ENCODE assay signal across 23 mouse cellular contexts in the genomic region with DNA sequence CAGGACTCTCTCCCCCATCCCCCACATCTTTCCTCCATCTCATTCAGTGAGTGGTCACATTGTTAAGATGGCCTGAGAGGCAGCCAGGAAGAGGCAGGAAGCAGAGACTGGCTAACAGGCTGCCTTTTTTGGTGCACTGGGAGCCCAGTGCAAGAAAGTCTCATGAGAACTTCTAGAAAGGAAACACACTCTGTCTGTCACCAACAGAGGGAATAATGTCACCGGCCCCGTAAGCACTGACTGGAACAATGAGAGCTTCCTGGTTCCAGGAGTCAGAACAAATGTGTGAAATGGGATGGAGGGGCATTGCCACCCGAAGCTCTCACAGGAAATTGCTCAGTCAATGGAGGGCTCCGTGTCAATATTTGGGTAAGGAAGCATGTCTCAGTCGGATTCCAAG.
DNase-seq lines count a peak whose midpoint lies in the region; ATAC-seq and TF ChIP-seq lines count a peak whose summit lies in the region.
"Had no signal": no experiment of that assay in that cellular context is flagged by ENCODE, and none has a peak within 500 bp of the region (broad histone marks: within the 10 kb centered on the region; RNA-seq: fewer than 3 reads in every experiment).

No protein-coding gene starts in this region.

- no peak for ATAC-seq in forebrain, embryonic 15.5 days (replicated peaks)
- no peak for ATAC-seq in forebrain, embryonic 11.5 days (replicated peaks; ENCODE audit: low FRiP score)
- no peak for ATAC-seq in heart, embryonic 13.5 days (ENCODE audit: extremely low read depth, insufficient number of reproducible peaks, low FRiP score, low TSS enrichment)
- no peak for ATAC-seq in heart, embryonic 12.5 days (ENCODE audit: insufficient number of reproducible peaks, low FRiP score)
- peak; percentile 65 for ATAC-seq in lung, postnatal 0 days
- ATAC-seq: activated CD4-positive, CD25-positive, alpha-beta regulatory T cell, adult 4 months; intestine, postnatal 0 days; liver, postnatal 0 days had no signal

- 0 out of 2 replicates have a peak, but pooled peaks have one; percentile 6 for TF ChIP-seq CTCF in lung, postnatal 0 days (IDR thresholded peaks at IDR 0.05)

- H3K27me3 ChIP-seq in forebrain, embryonic 15.5 days = no peaks in the 10 kb centered on the region
- no peaks in the 10 kb centered on the region for H3K27me3 ChIP-seq in forebrain, embryonic 11.5 days (ENCODE audit: control insufficient read depth, insufficient read depth, low read length)
- H3K27me3 ChIP-seq in heart, embryonic 13.5 days (replicated peaks) = no peaks in the 10 kb centered on the region
- H3K27me3 ChIP-seq in heart, embryonic 12.5 days (replicated peaks) = no peaks in the 10 kb centered on the region
- H3K27me3 ChIP-seq in lung, postnatal 0 days (replicated peaks; ENCODE audit: insufficient read depth, low read length) = no peaks in the 10 kb centered on the region
- H3K27me3 ChIP-seq: embryonic facial prominence, embryonic 13.5 days; midbrain, embryonic 15.5 days had no signal

- WGBS in forebrain, embryonic 15.5 days = 75% methylated on average over 5 of the region's 5 CpGs
- WGBS in forebrain, embryonic 11.5 days = 68% methylated on average over 5 of the region's 5 CpGs
- WGBS in heart, embryonic 13.5 days = 49% methylated on average over 5 of the region's 5 CpGs
- 46% methylated on average over 5 of the region's 5 CpGs for WGBS in heart, embryonic 12.5 days
- 28% methylated on average over 5 of the region's 5 CpGs for WGBS in lung, postnatal 0 days

- H3K4me3 ChIP-seq in forebrain, embryonic 15.5 days = no peak overlapping the region
- no peak overlapping the region for H3K4me3 ChIP-seq in forebrain, embryonic 11.5 days (ENCODE audit: low read depth, low read length)
- H3K4me3 ChIP-seq in heart, embryonic 13.5 days = no peak overlapping the region
- no peak overlapping the region for H3K4me3 ChIP-seq in heart, embryonic 12.5 days
- no peak overlapping the region for H3K4me3 ChIP-seq in brown adipose tissue, adult 24 weeks (ENCODE audit: insufficient read depth, low read depth, low read length)
- no peak overlapping the region for H3K4me3 ChIP-seq in lung, postnatal 0 days (ENCODE audit: low read depth, low read length)
- H3K4me3 ChIP-seq: embryonic facial prominence, embryonic 13.5 days; hindbrain, embryonic 10.5 days; left cerebral cortex, adult 2 months; midbrain, embryonic 15.5 days; myocyte had no signal

- H3K4me1 ChIP-seq in forebrain, embryonic 15.5 days = peaks cover 5% of the 10 kb centered on the region; the same call in 1 of the 2 replicates
- H3K4me1 ChIP-seq in forebrain, embryonic 11.5 days (replicated peaks; ENCODE audit: control insufficient read depth, insufficient read depth, low read length) = peaks cover 2% of the 10 kb centered on the region; the same call in 1 of the 2 replicates
- H3K4me1 ChIP-seq in heart, embryonic 13.5 days = peaks cover 17% of the 10 kb centered on the region
- H3K4me1 ChIP-seq in heart, embryonic 12.5 days (replicated peaks) = peaks cover 15% of the 10 kb centered on the region
- H3K4me1 ChIP-seq in brown adipose tissue, adult 24 weeks (ENCODE audit: control insufficient read depth, insufficient read depth, insufficient read length, low read length) = peaks cover 7% of the 10 kb centered on the region
- no peaks in the 10 kb centered on the region for H3K4me1 ChIP-seq in lung, postnatal 0 days (ENCODE audit: insufficient read depth, low read depth, low read length)

- no peak overlapping the region for H3K4me2 ChIP-seq in forebrain, embryonic 15.5 days (replicated peaks)
- no peak overlapping the region for H3K4me2 ChIP-seq in forebrain, embryonic 11.5 days (ENCODE audit: low read depth, low read length, severe bottlenecking)
- no peak overlapping the region for H3K4me2 ChIP-seq in heart, embryonic 13.5 days
- H3K4me2 ChIP-seq in heart, embryonic 12.5 days = no peak overlapping the region
- no peak overlapping the region for H3K4me2 ChIP-seq in lung, postnatal 0 days (replicated peaks; ENCODE audit: low read depth, low read length)
- H3K4me2 ChIP-seq: embryonic facial prominence, embryonic 13.5 days; midbrain, embryonic 15.5 days had no signal

- H3K36me3 ChIP-seq in forebrain, embryonic 15.5 days = no peaks in the 10 kb centered on the region
- H3K36me3 ChIP-seq in forebrain, embryonic 11.5 days (ENCODE audit: control insufficient read depth, insufficient read depth, low read length) = no peaks in the 10 kb centered on the region
- no peaks in the 10 kb centered on the region for H3K36me3 ChIP-seq in heart, embryonic 13.5 days
- H3K36me3 ChIP-seq in heart, embryonic 12.5 days = no peaks in the 10 kb centered on the region
- H3K36me3 ChIP-seq in lung, postnatal 0 days (ENCODE audit: insufficient read depth, low read length) = no peaks in the 10 kb centered on the region
- H3K36me3 ChIP-seq: embryonic facial prominence, embryonic 13.5 days; G1E; hindbrain, embryonic 10.5 days; midbrain, embryonic 15.5 days had no signal

- no peaks in the 10 kb centered on the region for H3K9me3 ChIP-seq in forebrain, embryonic 15.5 days
- no peaks in the 10 kb centered on the region for H3K9me3 ChIP-seq in forebrain, embryonic 11.5 days (ENCODE audit: control insufficient read depth, low read length)
- no peaks in the 10 kb centered on the region for H3K9me3 ChIP-seq in heart, embryonic 13.5 days
- H3K9me3 ChIP-seq in heart, embryonic 12.5 days (replicated peaks) = no peaks in the 10 kb centered on the region
- H3K9me3 ChIP-seq in lung, postnatal 0 days (ENCODE audit: low read length) = no peaks in the 10 kb centered on the region
- H3K9me3 ChIP-seq: embryonic facial prominence, embryonic 13.5 days; G1E; hindbrain, embryonic 10.5 days; midbrain, embryonic 15.5 days had no signal

- no peak overlapping the region for H3K9ac ChIP-seq in forebrain, embryonic 15.5 days (replicated peaks)
- H3K9ac ChIP-seq in forebrain, embryonic 11.5 days (ENCODE audit: low read length) = no peak overlapping the region
- no peak overlapping the region for H3K9ac ChIP-seq in heart, embryonic 13.5 days
- no peak overlapping the region for H3K9ac ChIP-seq in heart, embryonic 12.5 days
- H3K9ac ChIP-seq in lung, postnatal 0 days (replicated peaks; ENCODE audit: low read depth) = no peak overlapping the region
- H3K9ac ChIP-seq: embryonic facial prominence, embryonic 13.5 days; liver, postnatal 0 days; midbrain, embryonic 15.5 days had no signal

- H3K27ac ChIP-seq in forebrain, embryonic 15.5 days (replicated peaks) = peak overlapping the region; percentile 71
- H3K27ac ChIP-seq in forebrain, embryonic 11.5 days (ENCODE audit: low read depth, low read length) = no peak overlapping the region
- peak overlapping the region; percentile 30; the same call in 1 of the 2 replicates for H3K27ac ChIP-seq in heart, embryonic 13.5 days (replicated peaks)
- no peak overlapping the region; the same call in 1 of the 2 replicates for H3K27ac ChIP-seq in heart, embryonic 12.5 days (ENCODE audit: poor library complexity, severe bottlenecking)
- H3K27ac ChIP-seq in brown adipose tissue, adult 24 weeks (replicated peaks; ENCODE audit: low read depth, low read length) = peak overlapping the region; percentile 68; the same call in 1 of the 2 replicates
- no peak overlapping the region for H3K27ac ChIP-seq in lung, postnatal 0 days (ENCODE audit: low read length)
- H3K27ac ChIP-seq: embryonic facial prominence, embryonic 13.5 days; left cerebral cortex, adult 2 months had no signal

- DNase-seq in forebrain, embryonic 11.5 days (ENCODE audit: low spot score) = no peak
- DNase-seq in lung, postnatal 0 days (ENCODE audit: low spot score) = peak; percentile 33
- no peak for DNase-seq in frontal cortex, postnatal 14 days (ENCODE audit: low spot score in 2 of 2)
- no peak for DNase-seq in thymus, postnatal 10 days (ENCODE audit: low spot score in 2 of 2)
- DNase-seq: adrenal gland, postnatal 10 days; cerebellum, adult 11 months; gastrocnemius, postnatal 36 days; kidney, postnatal 36 days; liver, postnatal 0 days; right cerebral cortex, postnatal 14 days; spleen, adult 18-20 months had no signal

- no peak for TF ChIP-seq EP300 in lung, postnatal 0 days (IDR thresholded peaks at IDR 0.05)

Comparison
In these comparisons a context has a peak if more than half of its experiments do, and no peak if none do; other contexts are left out.
1. H3K27ac ChIP-seq: peak in forebrain, embryonic 15.5 days (single experiment), heart, embryonic 13.5 days (single experiment) and brown adipose tissue, adult 24 weeks (single experiment); none in forebrain, embryonic 11.5 days (single experiment), heart, embryonic 12.5 days (single experiment) and lung, postnatal 0 days (single experiment).